Mouse (Mus musculus) C2C12 (cell line): ENCODE results near the gene Tet2. TPM values are rescaled to one million over a fixed set of nuclear protein-coding genes. Genes with fewer than 3 reads are reported as not detected.

ENCODE experiments used
- H3K27me3 ChIP-seq: one replicate; pipeline ENCODE4 v1.6.1; 2011; ENCODE audit not compliant: control insufficient read depth, insufficient read depth, insufficient read length
- H3K36me3 ChIP-seq: one replicate; pipeline ENCODE4 v1.6.1; 2011; ENCODE audit not compliant: control insufficient read depth, insufficient read depth
- H3K4me3 ChIP-seq: one replicate; pipeline ENCODE4 v1.5.1; 2011; ENCODE audit warnings: mild to moderate bottlenecking, control low read depth; ENCODE audit not compliant: poor library complexity, insufficient read depth, severe bottlenecking
- H3K79me2 ChIP-seq: one replicate; pipeline ENCODE4 v1.6.1; 2011; ENCODE audit not compliant: control insufficient read depth, insufficient read depth
- H3K79me3 ChIP-seq: one replicate; pipeline ENCODE4 v1.6.1; 2011; ENCODE audit warnings: low read depth, control low read depth
- H3ac ChIP-seq: one replicate; pipeline ENCODE3; 2011; ENCODE audit warnings: low read depth; ENCODE audit not compliant: control insufficient read depth, insufficient read length
- CEBPB ChIP-seq: IDR thresholded peaks from one replicate; pipeline ENCODE4 v1.6.1; 2011; ENCODE audit warnings: low read depth, mild to moderate bottlenecking, control low read depth, moderate library complexity
- CTCF ChIP-seq: IDR thresholded peaks from one replicate; pipeline ENCODE4 v1.5.1; 2011; ENCODE audit not compliant: control insufficient read depth, insufficient read depth, insufficient read length
- FOSL1 ChIP-seq: IDR thresholded peaks from one replicate; pipeline ENCODE4 v1.8.0; 2011; ENCODE audit warnings: mild to moderate bottlenecking, low read length; ENCODE audit not compliant: poor library complexity, insufficient read depth, severe bottlenecking
- MAX ChIP-seq: IDR thresholded peaks from one replicate; pipeline ENCODE4 v1.6.1; 2011; ENCODE audit warnings: mild to moderate bottlenecking, control low read depth
- MYOD1 ChIP-seq: IDR thresholded peaks from one replicate; pipeline ENCODE4 v1.6.1; 2011; ENCODE audit warnings: low read depth; ENCODE audit not compliant: control insufficient read depth, insufficient read length
- MYOG ChIP-seq: IDR thresholded peaks from one replicate; pipeline ENCODE4 v1.6.1; 2011; ENCODE audit not compliant: control insufficient read depth, insufficient read length; ENCODE audit errors: extremely low read depth
- USF1 ChIP-seq: IDR thresholded peaks from one replicate; pipeline ENCODE4 v1.6.1; 2011; ENCODE audit warnings: low read depth, mild to moderate bottlenecking, control low read depth, moderate library complexity
- polyA plus RNA-seq: library from polyadenylated mRNA; unstranded; fragments of >200 nt; fragmentation: generic; extraction: Trizol; gene quantifications from one replicate; pipeline ENCODE4 v1.2.1, GENCODE M21; 2012; ENCODE audit warnings: missing spikeins

Gene Tet2
- polyA plus RNA-seq, 1 experiment, result 1.5 TPM

- Histone ChIP-seq H3K36me3 (no peaks in the 10 kb centered on the region), H3ac (no peak overlapping the region), H3K79me2 (no peaks in the 10 kb centered on the region), H3K79me3 (no peaks in the 10 kb centered on the region), H3K27me3 (no peaks in the 10 kb centered on the region), H3K4me3 (no peak overlapping the region)
- TF ChIP-seq MYOG (no peak), CEBPB (no peak), MYOD1 (no peak), FOSL1 (no peak), MAX (no peak), CTCF (no peak), USF1 (no peak)
Measured at GRCm38 (mm10) chr3:133571961-133572360, 27.0 kb upstream of the Tet2 start.

GRCm38 (mm10) chr3:133563503-133564205, 18.7 kb upstream of the Tet2 start:
- no peak overlapping the region for H3K4me3 ChIP-seq
- no peak overlapping the region for H3ac ChIP-seq
- no peaks in the 10 kb centered on the region for H3K79me2 ChIP-seq
- H3K36me3 ChIP-seq, result no peaks in the 10 kb centered on the region
- no peaks in the 10 kb centered on the region for H3K27me3 ChIP-seq
- no peaks in the 10 kb centered on the region for H3K79me3 ChIP-seq
- TF ChIP-seq CEBPB (no peak), CTCF (no peak), USF1 (no peak), MAX (no peak), MYOG (no peak)

- no peak for TF ChIP-seq MYOD1
- no peak overlapping the region for H3ac ChIP-seq
- no peaks in the 10 kb centered on the region for H3K36me3 ChIP-seq
- H3K4me3 ChIP-seq, result no peak overlapping the region
- no peaks in the 10 kb centered on the region for H3K79me3 ChIP-seq
- H3K79me2 ChIP-seq, result no peaks in the 10 kb centered on the region
- no peaks in the 10 kb centered on the region for H3K27me3 ChIP-seq
Measured at GRCm38 (mm10) chr3:133559413-133560114, 14.6 kb upstream of the Tet2 start.

GRCm38 (mm10) chr3:133557602-133558001, 12.7 kb upstream of the Tet2 start:
- Histone ChIP-seq H3K27me3 (no peaks in the 10 kb centered on the region), H3ac (no peak overlapping the region), H3K79me2 (no peaks in the 10 kb centered on the region), H3K4me3 (no peak overlapping the region), H3K79me3 (no peaks in the 10 kb centered on the region), H3K36me3 (no peaks in the 10 kb centered on the region)
- TF ChIP-seq CEBPB (no peak), MYOD1 (no peak), MYOG (no peak), USF1 (no peak), MAX (no peak), CTCF (no peak), FOSL1 (no peak)

- H3K27me3 ChIP-seq, result no peaks in the 10 kb centered on the region
- H3K79me3 ChIP-seq, result no peaks in the 10 kb centered on the region
- no peaks in the 10 kb centered on the region for H3K36me3 ChIP-seq
- TF ChIP-seq FOSL1, result no peak
- no peak for TF ChIP-seq MYOG
- H3K79me2 ChIP-seq, result no peaks in the 10 kb centered on the region
- H3K4me3 ChIP-seq, result no peak overlapping the region
- H3ac ChIP-seq, result no peak overlapping the region
Measured at GRCm38 (mm10) chr3:133557154-133557553, 12.2 kb upstream of the Tet2 start.

GRCm38 (mm10) chr3:133555378-133555777, 10.4 kb upstream of the Tet2 start:
- Histone ChIP-seq H3ac (no peak overlapping the region), H3K4me3 (no peak overlapping the region), H3K79me3 (no peaks in the 10 kb centered on the region), H3K36me3 (no peaks in the 10 kb centered on the region), H3K27me3 (no peaks in the 10 kb centered on the region), H3K79me2 (no peaks in the 10 kb centered on the region)
- TF ChIP-seq FOSL1, result no peak
